Mouse (Mus musculus) kidney, embryonic 15.5 days (tissue): ENCODE data around the gene Frmpd1. TPM values are rescaled to one million over a fixed set of nuclear protein-coding genes. Genes with fewer than 3 reads are reported as not detected.

ENCODE experiments used
- polyA plus RNA-seq: library from polyadenylated mRNA; unstranded; fragments of >200 nt; fragmentation: Nextera tagmentation; extraction: Ambion mirVana; gene quantifications from 2 replicates; pipeline ENCODE4 v1.2.1, GENCODE M21; 2015

Frmpd1 gene
- polyA plus RNA-seq, 1 experiment from 2014 or later = 0.35 TPM

Other genes starting within 250 kb of the Frmpd1 start
- 86.7 and 97.2 TPM in 2 replicates for gene Grhpr, start 203.5 kb upstream of the Frmpd1 start, polyA plus RNA-seq
- gene Zbtb5, start 172.5 kb upstream of the Frmpd1 start, polyA plus RNA-seq = 23.0 and 24.1 TPM in 2 replicates
- 40.9 and 48.4 TPM in 2 replicates for gene Polr1e, start 166.3 kb upstream of the Frmpd1 start, polyA plus RNA-seq
- gene Fbxo10, start 100.3 kb upstream of the Frmpd1 start, polyA plus RNA-seq = 13.5 and 16.0 TPM in 2 replicates
- gene Tomm5, start 76.8 kb upstream of the Frmpd1 start, polyA plus RNA-seq = 247 and 270 TPM in 2 replicates
- gene Trmt10b, start 112.3 kb downstream of the Frmpd1 start, polyA plus RNA-seq = 18.1 and 18.8 TPM in 2 replicates
- 10.8 and 11.6 TPM in 2 replicates for gene Dcaf10, start 157.2 kb downstream of the Frmpd1 start, polyA plus RNA-seq
- gene Exosc3, start 157.9 kb downstream of the Frmpd1 start, polyA plus RNA-seq = 90.6 and 96.0 TPM in 2 replicates
- gene Slc25a51, start 223.9 kb downstream of the Frmpd1 start, polyA plus RNA-seq = 79.0 and 81.0 TPM in 2 replicates